Comparison of ENCODE assay signal across 9 mouse cellular contexts in the genomic region with DNA sequence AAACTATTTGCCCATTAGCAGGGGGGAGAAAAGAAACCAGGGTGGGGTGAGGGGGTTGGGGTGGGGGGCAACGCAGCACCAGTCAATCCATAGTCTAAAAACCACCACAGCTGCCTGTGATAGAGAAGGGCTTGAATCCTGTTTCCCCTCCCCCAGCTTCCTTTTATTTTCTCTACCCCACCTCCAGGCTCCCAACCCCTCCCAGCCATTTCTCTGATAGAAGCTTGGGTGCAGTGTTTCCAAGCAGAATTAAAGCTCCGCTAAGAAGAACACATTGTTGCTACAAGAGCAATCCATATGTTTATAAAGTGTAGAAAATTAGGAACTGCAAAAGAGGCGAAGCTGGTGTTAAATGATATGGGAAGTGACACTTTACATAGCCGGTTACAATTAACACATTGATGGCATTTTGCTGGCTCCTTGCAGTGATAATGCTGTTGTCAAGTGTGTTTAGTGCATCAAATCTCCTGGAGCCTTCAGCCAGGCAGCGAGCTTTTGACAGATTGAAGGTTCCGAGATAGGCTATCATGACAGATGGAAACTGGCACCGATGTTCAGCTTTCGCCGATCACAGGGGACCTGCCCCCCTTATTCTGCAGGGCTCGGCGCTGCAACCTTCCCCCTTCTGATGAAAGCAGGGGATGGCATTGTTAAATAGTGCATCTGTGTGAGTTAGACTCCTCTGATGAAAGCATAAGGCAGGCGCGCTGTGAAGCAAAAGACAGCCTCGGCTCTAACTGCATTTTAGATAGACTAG.
DNase-seq lines count a peak whose midpoint lies in the region; ATAC-seq and TF ChIP-seq lines count a peak whose summit lies in the region.
"Had no signal": no experiment of that assay in that cellular context is flagged by ENCODE, and none has a peak within 500 bp of the region (broad histone marks: within the 10 kb centered on the region; RNA-seq: fewer than 3 reads in every experiment).

No protein-coding gene starts in this region.

- peak overlapping the region; percentile 33 for H3K4me3 ChIP-seq in gastrocnemius, adult 2 months
- H3K4me3 ChIP-seq in limb, embryonic 12.5 days (replicated peaks) = peak overlapping the region; percentile 28
- H3K4me3 ChIP-seq: erythroblast, embryonic 14.5 days had no signal

- no peak for ATAC-seq in limb, embryonic 12.5 days (ENCODE audit: insufficient number of reproducible peaks, insufficient read depth, low FRiP score, low TSS enrichment, low read depth)

- H3K36me3 ChIP-seq in limb, embryonic 12.5 days = no peaks in the 10 kb centered on the region

- peaks cover 13% of the 10 kb centered on the region for H3K27me3 ChIP-seq in limb, embryonic 12.5 days

- DNase-seq in gastrocnemius, adult 2 months = no peak
- no peak for DNase-seq in gastrocnemius, postnatal 36 days
- DNase-seq in right cerebral cortex, adult 2 months (ENCODE audit: low spot score in 2 of 2) = peak; percentile 17 to 58
- no peak for DNase-seq in right cerebral cortex, postnatal 25 days
- peak; percentile 2 for DNase-seq in yolk sac, embryonic 10.5 days (ENCODE audit: low spot score)
- DNase-seq in adipocyte (ENCODE audit: low spot score) = no peak
- no peak for DNase-seq in lung, postnatal 36 days

- 0 out of 2 replicates have a peak overlapping the region, but pooled peaks have one; percentile 24 for H3K9ac ChIP-seq in limb, embryonic 12.5 days (replicated peaks)

- H3K4me2 ChIP-seq in limb, embryonic 12.5 days = peak overlapping the region; percentile 58

- peaks cover 26% of the 10 kb centered on the region for H3K4me1 ChIP-seq in limb, embryonic 12.5 days (replicated peaks)

- no peaks in the 10 kb centered on the region for H3K9me3 ChIP-seq in limb, embryonic 12.5 days

- WGBS in limb, embryonic 12.5 days = 1% methylated on average over 14 of the region's 14 CpGs

- TF ChIP-seq CTCF in gastrocnemius, adult 2 months (IDR thresholded peaks at IDR 0.05) = no peak

- intact Hi-C loops in gastrocnemius, adult 2 months (cut with DNase I) = no loop called here
- intact Hi-C loops in gastrocnemius, postnatal 36 days (cut with DNase I) = no loop called here

- no peak overlapping the region for H3K27ac ChIP-seq in gastrocnemius, adult 2 months
- no peak overlapping the region for H3K27ac ChIP-seq in limb, embryonic 12.5 days

Comparison
In these comparisons a context has a peak if more than half of its experiments do, and no peak if none do; other contexts are left out.
1. DNase-seq: peak in right cerebral cortex, adult 2 months (2 of 2) and yolk sac, embryonic 10.5 days (single experiment); none in gastrocnemius, adult 2 months (single experiment), gastrocnemius, postnatal 36 days (0 of 2), right cerebral cortex, postnatal 25 days (single experiment), adipocyte (single experiment) and lung, postnatal 36 days (single experiment).